Comparison of ENCODE assay signal across 25 mouse cellular contexts in the genomic region with DNA sequence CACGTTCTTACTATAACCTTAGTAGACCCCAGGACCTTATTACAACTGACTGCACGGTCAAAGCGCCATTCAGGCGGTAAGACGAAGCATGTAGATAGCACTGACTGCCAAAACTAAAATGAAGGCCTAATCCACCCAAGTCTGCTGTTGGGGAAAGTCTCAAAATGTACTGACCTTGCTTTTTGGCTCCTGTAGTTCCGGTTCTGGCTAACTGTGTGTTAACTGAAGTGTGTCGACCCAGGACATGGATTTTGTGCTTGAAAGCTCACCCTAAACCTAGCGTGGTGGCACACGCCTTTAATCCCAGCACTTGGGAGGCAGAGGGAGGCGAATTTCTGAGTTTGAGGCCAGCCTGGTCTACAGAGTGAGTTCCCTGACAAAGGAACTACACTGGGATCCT. TPM values are rescaled to one million over a fixed set of nuclear protein-coding genes. Genes with fewer than 3 reads are reported as not detected.
A peak's percentile ranks its signal among the peaks of the same experiment; 100 is the strongest.
DNase-seq lines count a peak whose midpoint lies in the region; ATAC-seq and TF ChIP-seq lines count a peak whose summit lies in the region.
"Had no signal": no experiment of that assay in that cellular context is flagged by ENCODE, and none has a peak within 500 bp of the region (broad histone marks: within the 10 kb centered on the region; RNA-seq: fewer than 3 reads in every experiment).

No protein-coding gene starts in this region.

- DNase-seq in kidney, adult 11 months: peak; percentile 65
- DNase-seq in kidney, adult 2 months: peak; percentile 84
- DNase-seq in kidney, adult 9 months: peak; percentile 86
- DNase-seq in kidney, postnatal 10 days: no peak
- peak; percentile 58 to 68 for DNase-seq in kidney, postnatal 36 days
- DNase-seq in embryo, embryonic 10 days (ENCODE audit: low spot score): no peak
- DNase-seq: adrenal gland, postnatal 10 days; adrenal gland, postnatal 25 days; B cell, adult 2 months; cerebellum, adult 11 months; cerebellum, adult 18-20 months; cerebellum, adult 8-10 months; cerebellum, adult 9-11 months; cerebellum, postnatal 14 days; cerebellum, postnatal 36 days had no signal

- no peak for TF ChIP-seq CTCF in kidney, adult 2 months (conservative IDR thresholded peaks at IDR 0.05; ENCODE audit: insufficient read depth, insufficient read length, low read depth, low read length)

- H3K4me1 ChIP-seq in kidney, embryonic 14.5 days (ENCODE audit: control insufficient read depth, insufficient read depth, low read length): no peaks in the 10 kb centered on the region
- H3K4me1 ChIP-seq in kidney, adult 2 months (ENCODE audit: control insufficient read depth, insufficient read depth, low read length): peaks cover 12% of the 10 kb centered on the region; the same call in 1 of the 2 replicates
- no peaks in the 10 kb centered on the region for H3K4me1 ChIP-seq in kidney, embryonic 16.5 days (ENCODE audit: insufficient read depth, low read length)
- H3K4me1 ChIP-seq: embryonic facial prominence, embryonic 10.5 days; embryonic facial prominence, embryonic 12.5 days; forebrain, embryonic 13.5 days; forebrain, embryonic 15.5 days had no signal

- H3K27ac ChIP-seq in kidney, embryonic 14.5 days (ENCODE audit: low read depth, low read length): no peak overlapping the region
- H3K27ac ChIP-seq in kidney, adult 2 months (ENCODE audit: insufficient read depth, low read depth, low read length): no peak overlapping the region
- no peak overlapping the region for H3K27ac ChIP-seq in kidney, embryonic 16.5 days (ENCODE audit: low read length)
- H3K27ac ChIP-seq: embryonic facial prominence, embryonic 10.5 days; embryonic facial prominence, embryonic 12.5 days; forebrain, embryonic 13.5 days; forebrain, embryonic 15.5 days had no signal

- H3K9ac ChIP-seq in kidney, embryonic 14.5 days (ENCODE audit: low read depth, low read length): no peak overlapping the region
- H3K9ac ChIP-seq in kidney, embryonic 16.5 days (replicated peaks; ENCODE audit: low read length): no peak overlapping the region
- H3K9ac ChIP-seq: embryonic facial prominence, embryonic 12.5 days; forebrain, embryonic 13.5 days; forebrain, embryonic 15.5 days had no signal

- H3K4me2 ChIP-seq in kidney, embryonic 14.5 days (replicated peaks; ENCODE audit: low read depth, low read length): no peak overlapping the region
- no peak overlapping the region for H3K4me2 ChIP-seq in kidney, embryonic 16.5 days (replicated peaks; ENCODE audit: low read depth, low read length)
- H3K4me2 ChIP-seq: embryonic facial prominence, embryonic 12.5 days; forebrain, embryonic 13.5 days; forebrain, embryonic 15.5 days had no signal

- H3K27me3 ChIP-seq in kidney, embryonic 14.5 days (ENCODE audit: control insufficient read depth, insufficient read depth, low read length): no peaks in the 10 kb centered on the region
- H3K27me3 ChIP-seq in kidney, adult 2 months (replicated peaks; ENCODE audit: control insufficient read depth, insufficient read depth, low read length): no peaks in the 10 kb centered on the region
- no peaks in the 10 kb centered on the region for H3K27me3 ChIP-seq in kidney, embryonic 16.5 days (ENCODE audit: insufficient read depth, low read length)
- H3K27me3 ChIP-seq: embryonic facial prominence, embryonic 12.5 days; forebrain, embryonic 13.5 days; forebrain, embryonic 15.5 days had no signal

- no peak for ATAC-seq in kidney, embryonic 14.5 days (ENCODE audit: low FRiP score, low TSS enrichment)
- no peak for ATAC-seq in kidney, embryonic 16.5 days (ENCODE audit: low FRiP score, low TSS enrichment)
- ATAC-seq: activated CD4-positive, CD25-positive, alpha-beta regulatory T cell, adult 4 months; CD4-positive, CD25-positive, alpha-beta regulatory T cell, adult 4 months; forebrain, embryonic 13.5 days; forebrain, embryonic 15.5 days; Patski had no signal

- WGBS in kidney, embryonic 14.5 days: 74% methylated on average over 10 of the region's 10 CpGs
- 44% methylated on average over 10 of the region's 10 CpGs for WGBS in kidney, adult 2 months
- WGBS in kidney, embryonic 16.5 days: 70% methylated on average over 10 of the region's 10 CpGs

- H3K36me3 ChIP-seq in kidney, embryonic 14.5 days (ENCODE audit: control insufficient read depth, insufficient read depth, low read length): no peaks in the 10 kb centered on the region
- H3K36me3 ChIP-seq in kidney, adult 2 months (ENCODE audit: control insufficient read depth, insufficient read depth, low read length): no peaks in the 10 kb centered on the region
- no peaks in the 10 kb centered on the region for H3K36me3 ChIP-seq in kidney, embryonic 16.5 days (ENCODE audit: insufficient read depth, low read length)
- H3K36me3 ChIP-seq: embryonic facial prominence, embryonic 10.5 days; embryonic facial prominence, embryonic 12.5 days; forebrain, embryonic 15.5 days; G1E had no signal

- H3K9me3 ChIP-seq in kidney, embryonic 14.5 days (ENCODE audit: control insufficient read depth, low read length): no peaks in the 10 kb centered on the region
- no peaks in the 10 kb centered on the region for H3K9me3 ChIP-seq in kidney, embryonic 16.5 days (ENCODE audit: low read length)
- H3K9me3 ChIP-seq: embryonic facial prominence, embryonic 10.5 days; embryonic facial prominence, embryonic 12.5 days; forebrain, embryonic 13.5 days; forebrain, embryonic 15.5 days; G1E had no signal

- no peak for TF ChIP-seq POLR2A in kidney, adult 2 months (IDR thresholded peaks at IDR 0.05; ENCODE audit: low read depth, low read length)

- no peak overlapping the region for H3K4me3 ChIP-seq in kidney, embryonic 14.5 days (ENCODE audit: low read length)
- H3K4me3 ChIP-seq in kidney, adult 2 months (ENCODE audit: insufficient read depth, low read depth, low read length): no peak overlapping the region
- no peak overlapping the region for H3K4me3 ChIP-seq in kidney, embryonic 16.5 days (ENCODE audit: low read length)
- H3K4me3 ChIP-seq: embryonic facial prominence, embryonic 10.5 days; embryonic facial prominence, embryonic 12.5 days; forebrain, embryonic 13.5 days; forebrain, embryonic 15.5 days had no signal

RNA-seq across cellular contexts. Expression of a gene that starts 7.7 kb away (rescaled TPM):
- polyA plus RNA-seq in kidney, embryonic 14.5 days (2014; fragmentation: Nextera tagmentation; extraction: Ambion mirVana): 99.0 and 101 TPM in 2 replicates
- polyA plus RNA-seq in kidney, adult 2 months (2012; rRNA removed): 135 and 142 TPM in 2 replicates
- 103 and 104 TPM in 2 replicates for polyA plus RNA-seq in kidney, embryonic 16.5 days (2015; fragmentation: Nextera tagmentation; extraction: Ambion mirVana)

RNA-seq across cellular contexts. Expression of a gene that starts 45.0 kb away (rescaled TPM):
- 21.5 and 21.6 TPM in 2 replicates for polyA plus RNA-seq in kidney, embryonic 14.5 days (2014; fragmentation: Nextera tagmentation; extraction: Ambion mirVana)
- polyA plus RNA-seq in kidney, adult 2 months (2012; rRNA removed): 397 and 415 TPM in 2 replicates
- 22.3 and 23.0 TPM in 2 replicates for polyA plus RNA-seq in kidney, embryonic 16.5 days (2015; fragmentation: Nextera tagmentation; extraction: Ambion mirVana)

Comparison
In these comparisons a context has a peak if more than half of its experiments do, and no peak if none do; other contexts are left out.
1. DNase-seq: peak in kidney, adult 11 months (single experiment), kidney, adult 2 months (single experiment), kidney, adult 9 months (single experiment) and kidney, postnatal 36 days (2 of 2); none in kidney, postnatal 10 days (single experiment) and embryo, embryonic 10 days (single experiment).
2. RNA of a gene that starts 45.0 kb away (polyA plus RNA-seq): 397 to 415 TPM in kidney, adult 2 months; 22.3 to 23.0 TPM in kidney, embryonic 16.5 days and 21.5 to 21.6 TPM in kidney, embryonic 14.5 days; every median in the first group is over 10 times any median in the second.